Comparison of ENCODE assay signal across 8 mouse cellular contexts in genomic region chrX:102031851-102032250, GRCm38 (mm10). TPM values are rescaled to one million over a fixed set of nuclear protein-coding genes. Genes with fewer than 3 reads are reported as not detected.
DNase-seq lines count a peak whose midpoint lies in the region; ATAC-seq and TF ChIP-seq lines count a peak whose summit lies in the region.

No protein-coding gene starts in this region.

- no peak overlapping the region for H3K9ac ChIP-seq in stomach, postnatal 0 days (ENCODE audit: low read length)

- no peak overlapping the region for H3K4me2 ChIP-seq in stomach, postnatal 0 days (replicated peaks; ENCODE audit: low read depth)

- peak; percentile 79 for ATAC-seq in megakaryocyte progenitor cell, adult 5-6 weeks (replicated peaks; ENCODE audit: poor library complexity)
- no peak for ATAC-seq in stomach, postnatal 0 days (ENCODE audit: low FRiP score, low TSS enrichment)

- no peaks in the 10 kb centered on the region for H3K4me1 ChIP-seq in stomach, postnatal 0 days (replicated peaks; ENCODE audit: control insufficient read depth, insufficient read depth)

- TF ChIP-seq CTCF in stomach, postnatal 0 days (IDR thresholded peaks at IDR 0.05; ENCODE audit: low read depth): no peak

- 50% methylated on average over 6 of the region's 6 CpGs for WGBS in stomach, postnatal 0 days

- H3K27me3 ChIP-seq in stomach, postnatal 0 days (ENCODE audit: control insufficient read depth, insufficient read depth, low read length): no peaks in the 10 kb centered on the region

- H3K9me3 ChIP-seq in stomach, postnatal 0 days (ENCODE audit: control insufficient read depth, low read length): no peaks in the 10 kb centered on the region

- TF ChIP-seq EP300 in stomach, postnatal 0 days (optimal IDR thresholded peaks at IDR 0.05): no peak

- no peaks in the 10 kb centered on the region for H3K36me3 ChIP-seq in stomach, postnatal 0 days (ENCODE audit: control insufficient read depth, insufficient read depth, low read length)

- H3K4me3 ChIP-seq in stomach, postnatal 0 days (ENCODE audit: low read depth, low read length): no peak overlapping the region

- DNase-seq in layer of hippocampus, adult 18-20 months (ENCODE audit: low spot score in 2 of 2): peak; percentile 32 to 55
- no peak for DNase-seq in layer of hippocampus, postnatal 14 days (ENCODE audit: low spot score in 2 of 2)
- DNase-seq in ZHBTc4 (ENCODE audit: low read depth, low spot score): peak; percentile 23
- DNase-seq in heart, postnatal 4 days: peak; percentile 23
- DNase-seq in thymus, postnatal 0 days (ENCODE audit: low spot score): peak; percentile 53
- DNase-seq in cerebellum, adult 18-20 months: no peak
- no peak for DNase-seq in stomach, postnatal 0 days (ENCODE audit: low spot score)

- H3K27ac ChIP-seq in stomach, postnatal 0 days (replicated peaks): no peak overlapping the region

RNA-seq across cellular contexts. Expression of gene Rtl5, which starts 39.3 kb away (rescaled TPM):
- total RNA-seq in layer of hippocampus, adult 18-20 months (2021): 10 to 100 TPM in 1 of 2 experiments, 1 to 10 TPM in 1; 7.5 to 10.8 TPM
- 10 to 100 TPM in 1 of 2 experiments, 1 to 10 TPM in 1; 8.9 to 10.1 TPM for total RNA-seq in layer of hippocampus, postnatal 14 days (2021)
- total RNA-seq in heart, postnatal 4 days (2021): 1 to 10 TPM; 3.9 to 4.2 TPM
- total RNA-seq in megakaryocyte progenitor cell, adult 5-6 weeks (2015): 0.59 and 0.76 TPM in 2 replicates
- total RNA-seq in megakaryocyte progenitor cell, adult 5-6 weeks (2017): 1.2 and 2.1 TPM in 2 replicates
- 0.13 and 0.18 TPM in 2 replicates for polyA plus RNA-seq in thymus, postnatal 0 days (2015; fragmentation: Nextera tagmentation; extraction: Ambion mirVana)
- polyA plus RNA-seq in stomach, postnatal 0 days (2015; fragmentation: Nextera tagmentation; extraction: Ambion mirVana): 0.56 and 0.64 TPM in 2 replicates

Comparison
In these comparisons a context has a peak if more than half of its experiments do, and no peak if none do; other contexts are left out.
1. DNase-seq: peak in layer of hippocampus, adult 18-20 months (2 of 2), ZHBTc4 (single experiment), heart, postnatal 4 days (single experiment) and thymus, postnatal 0 days (single experiment); none in layer of hippocampus, postnatal 14 days (0 of 2), cerebellum, adult 18-20 months (0 of 2) and stomach, postnatal 0 days (single experiment).